Mouse (Mus musculus) erythroblast, embryonic 14.5 days (primary cell): ENCODE data around the gene Car9. TPM values are rescaled to one million over a fixed set of nuclear protein-coding genes. Genes with fewer than 3 reads are reported as not detected.
A peak's percentile ranks its signal among the peaks of the same experiment; 100 is the strongest.

Experiments used
- H3K27me3 ChIP-seq: 2 replicates; pipeline ENCODE4 v1.6.1; 2012; ENCODE audit warnings: inconsistent platforms; ENCODE audit not compliant: control insufficient read depth
- H3K36me3 ChIP-seq: 2 replicates; pipeline ENCODE4 v1.6.1; 2012; ENCODE audit warnings: mild to moderate bottlenecking, inconsistent platforms; ENCODE audit not compliant: control insufficient read depth
- H3K4me1 ChIP-seq: 2 replicates; pipeline ENCODE4 v1.6.1; 2012; ENCODE audit warnings: inconsistent platforms; ENCODE audit not compliant: control insufficient read depth
- H3K4me3 ChIP-seq: replicated peaks from 2 replicates; pipeline ENCODE3; 2012; ENCODE audit warnings: moderate library complexity, mild to moderate bottlenecking, inconsistent platforms
- H3K9me3 ChIP-seq: 2 replicates; pipeline ENCODE4 v1.6.1; 2012; ENCODE audit warnings: low read length, inconsistent platforms, mixed read lengths; ENCODE audit not compliant: control insufficient read depth
- GATA1 ChIP-seq: IDR thresholded peaks from 2 replicates; pipeline ENCODE4 v1.6.1; 2012; ENCODE audit warnings: low read length, inconsistent platforms, mixed read lengths
- TAL1 ChIP-seq: IDR thresholded peaks from 3 replicates; pipeline ENCODE4 v1.6.1; 2012; ENCODE audit warnings: low read length, inconsistent platforms, mixed read lengths
- polyA plus RNA-seq: library from polyadenylated mRNA; stranded (reverse); fragments of >175 nt; gene quantifications from 2 replicates; pipeline ENCODE4 v1.2.3, GENCODE M21; 2012

The Car9 gene
- polyA plus RNA-seq, 1 experiment: not detected

DNA sequence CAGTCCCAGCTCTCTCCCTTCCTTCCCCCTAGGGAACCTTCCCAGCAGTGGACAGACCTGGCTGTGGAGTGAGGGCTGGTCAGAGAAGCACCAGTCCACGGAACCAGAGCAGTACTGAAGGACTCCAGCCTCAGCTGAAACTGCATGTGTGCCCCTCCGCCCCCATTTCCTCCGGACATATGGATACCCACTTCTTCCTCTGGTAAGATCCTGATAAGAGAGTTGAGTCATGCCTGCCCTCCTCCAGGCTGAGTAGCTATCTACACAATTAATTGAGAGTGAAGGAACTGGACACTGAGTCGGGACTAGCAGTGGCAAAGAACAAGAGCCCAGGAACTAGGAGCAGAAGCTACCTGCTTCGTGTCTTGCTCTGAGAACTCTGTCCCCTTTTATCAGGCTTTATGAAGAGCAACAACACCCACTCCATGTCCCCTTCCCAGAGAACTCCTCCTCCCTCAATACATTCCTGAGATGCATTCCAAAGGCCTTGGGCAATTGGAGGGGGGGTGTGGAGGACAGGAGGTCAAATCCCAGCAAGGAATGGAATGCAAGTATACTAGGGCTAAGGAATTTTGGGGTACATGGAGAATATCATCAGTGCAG, 51.4 kb downstream of the Car9 start:
- Histone ChIP-seq H3K9me3 (peaks cover 3% of the 10 kb centered on the region; the same call in 1 of the 2 replicates), H3K36me3 (peaks cover 76% of the 10 kb centered on the region), H3K27me3 (no peaks in the 10 kb centered on the region), H3K4me3 (peak overlapping the region; percentile 82), H3K4me1 (peaks cover 48% of the 10 kb centered on the region)
- TF ChIP-seq GATA1 (no peak), TAL1 (no peak)

DNA sequence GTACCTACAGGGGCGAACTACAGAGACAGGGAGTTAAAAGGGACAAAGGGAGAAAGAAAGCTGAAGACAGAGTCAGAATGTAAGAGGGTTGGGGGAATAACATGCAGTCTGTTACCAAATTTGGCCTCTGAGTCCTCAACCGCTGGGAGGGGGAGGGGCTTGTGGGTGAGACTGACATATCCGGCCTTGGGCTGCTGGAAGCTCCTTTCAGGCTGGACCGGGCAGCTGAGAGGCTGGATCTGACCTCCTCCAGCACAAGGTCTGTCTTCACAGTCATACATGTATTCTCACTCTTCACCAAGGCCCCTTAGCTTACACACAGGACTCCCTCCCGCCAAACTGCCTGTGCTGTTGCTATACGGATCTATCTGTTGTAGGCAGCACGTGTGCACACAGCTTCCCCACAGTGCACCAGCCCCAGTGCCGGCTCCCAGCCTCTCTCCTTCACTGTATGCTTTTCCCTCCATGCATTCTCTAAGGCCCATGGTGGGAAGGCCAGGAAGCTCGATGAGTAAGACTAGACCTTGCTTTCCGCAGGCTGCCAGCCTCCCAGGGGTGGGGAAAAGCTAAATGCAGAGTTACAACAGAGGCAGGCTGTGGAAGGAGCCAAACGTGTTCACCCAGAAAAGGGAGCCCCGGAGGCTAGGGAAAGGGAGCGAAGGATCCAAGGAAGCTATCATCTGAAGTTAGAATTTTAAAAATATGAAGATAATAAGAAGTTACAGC, 52.0 kb downstream of the Car9 start:
- Histone ChIP-seq H3K36me3 (peaks cover 69% of the 10 kb centered on the region), H3K27me3 (no peaks in the 10 kb centered on the region), H3K4me1 (peaks cover 55% of the 10 kb centered on the region), H3K9me3 (no peaks in the 10 kb centered on the region), H3K4me3 (peak overlapping the region; percentile 82)
- no peak for TF ChIP-seq TAL1
- no peak for TF ChIP-seq GATA1

DNA sequence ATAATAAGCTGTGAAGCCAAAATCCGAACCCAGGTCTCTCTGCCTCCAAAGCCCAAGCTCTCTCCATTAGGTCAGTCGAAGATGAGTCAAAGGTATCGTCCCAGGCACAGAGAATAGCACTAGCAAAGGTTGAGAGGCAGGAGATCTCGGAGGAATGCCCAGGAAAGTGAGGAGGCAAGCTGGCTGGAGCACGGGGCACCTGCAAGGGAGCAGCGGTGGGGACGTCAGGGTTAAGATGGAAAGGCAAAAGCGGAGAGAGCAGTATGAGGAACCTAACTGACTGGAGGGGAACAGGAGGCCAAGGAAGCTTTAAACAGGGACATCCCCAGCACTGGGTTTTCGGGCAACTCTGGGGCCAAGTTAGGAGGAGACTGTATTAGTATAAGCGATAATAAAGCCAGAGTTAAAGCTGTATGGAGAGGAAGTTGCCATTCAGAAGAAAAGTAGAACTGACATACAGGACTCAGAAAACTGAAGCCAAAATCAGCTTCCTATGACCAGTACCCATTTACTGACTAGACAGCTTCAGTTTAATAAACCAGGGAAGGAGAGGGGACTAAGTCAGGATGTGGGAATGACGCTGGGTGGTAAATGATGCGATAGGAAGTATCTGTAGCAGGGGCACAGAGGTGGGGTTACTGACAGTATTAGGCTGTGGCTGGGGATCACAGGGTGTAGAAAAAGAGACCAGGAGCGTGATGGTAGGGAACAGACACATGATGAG, 52.9 kb downstream of the Car9 start:
- Histone ChIP-seq H3K4me3 (peak overlapping the region; percentile 82), H3K4me1 (peaks cover 61% of the 10 kb centered on the region), H3K9me3 (no peaks in the 10 kb centered on the region), H3K36me3 (peaks cover 66% of the 10 kb centered on the region), H3K27me3 (no peaks in the 10 kb centered on the region)
- no peak for TF ChIP-seq TAL1
- TF ChIP-seq GATA1: no peak

DNA sequence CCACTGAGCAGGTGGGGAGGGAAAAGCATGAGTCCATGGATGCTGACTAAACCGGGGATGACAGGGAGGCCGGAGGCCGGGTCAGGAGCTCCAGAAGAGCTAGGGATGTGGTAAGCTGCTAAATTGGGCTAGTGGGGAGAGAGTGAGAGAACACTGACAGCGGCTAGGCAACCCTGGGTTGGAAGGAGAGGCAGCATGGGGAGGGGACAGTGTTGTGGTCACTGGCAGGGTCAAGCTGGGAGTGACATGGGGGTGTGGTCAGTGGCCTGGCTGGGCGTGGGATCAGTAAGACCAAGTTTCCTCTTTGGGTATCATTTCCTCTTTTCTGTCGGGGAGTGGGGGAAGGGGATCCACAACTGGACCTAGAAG, 53.5 kb downstream of the Car9 start:
- H3K36me3 ChIP-seq: peaks cover 66% of the 10 kb centered on the region
- TF ChIP-seq TAL1 (no peak), GATA1 (no peak)
- peaks cover 63% of the 10 kb centered on the region for H3K4me1 ChIP-seq

DNA sequence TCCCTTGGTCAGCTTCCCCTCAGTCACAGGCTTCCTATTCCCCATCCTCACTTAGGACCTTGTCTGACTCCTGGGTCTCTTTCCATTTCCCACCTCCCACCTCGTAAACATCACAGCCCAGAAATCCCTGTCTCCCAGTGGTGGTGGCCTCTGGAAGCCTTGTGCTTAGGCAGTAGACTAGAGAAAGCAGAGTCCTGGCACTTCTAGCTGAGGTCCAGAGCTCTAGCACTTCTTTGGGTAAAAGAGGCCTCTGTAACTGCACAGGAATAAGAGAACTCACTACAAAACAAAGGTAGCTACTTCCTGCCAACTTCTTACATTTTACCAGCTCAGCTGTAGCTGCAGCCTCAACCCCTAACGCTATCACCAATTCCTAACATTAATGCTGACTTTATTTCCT, 54.2 kb downstream of the Car9 start:
- TF ChIP-seq GATA1 (no peak), TAL1 (no peak)
- H3K36me3 ChIP-seq: peaks cover 66% of the 10 kb centered on the region
- H3K4me3 ChIP-seq: peak overlapping the region; percentile 82
- H3K27me3 ChIP-seq: no peaks in the 10 kb centered on the region
- no peaks in the 10 kb centered on the region for H3K9me3 ChIP-seq
- H3K4me1 ChIP-seq: peaks cover 63% of the 10 kb centered on the region

More for the DNA sequence above, 53.5 kb downstream of the Car9 start:
- Histone ChIP-seq H3K4me3 (peak overlapping the region; percentile 82), H3K9me3 (no peaks in the 10 kb centered on the region), H3K27me3 (no peaks in the 10 kb centered on the region)

DNA sequence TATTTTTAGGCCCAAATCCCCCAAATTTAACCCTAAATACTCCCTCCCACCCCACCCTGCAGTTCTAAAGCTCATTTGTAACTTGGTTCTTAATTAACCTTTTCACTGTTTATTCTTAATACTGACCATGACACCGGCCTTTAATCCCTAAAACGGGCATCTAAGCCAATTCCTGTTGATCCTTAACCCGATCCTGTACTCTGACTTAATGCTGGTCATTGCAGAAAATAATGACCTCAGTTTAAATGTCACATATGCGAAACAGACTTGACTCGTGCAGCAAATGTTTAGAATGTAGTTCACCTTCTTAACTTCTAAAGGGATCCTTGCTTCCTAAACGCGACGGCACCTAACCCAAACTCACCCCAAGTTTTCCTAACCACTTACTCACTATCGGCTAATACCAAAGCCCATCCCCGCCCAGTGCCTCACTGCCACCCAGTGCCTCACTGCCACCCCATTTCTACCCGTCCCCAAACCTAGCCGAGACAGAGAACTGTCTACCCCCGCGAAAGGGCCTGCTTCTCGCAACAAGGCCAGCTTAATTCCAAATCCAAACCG, 54.8 kb downstream of the Car9 start:
- Histone ChIP-seq H3K4me3 (peak overlapping the region; percentile 82), H3K27me3 (no peaks in the 10 kb centered on the region), H3K9me3 (no peaks in the 10 kb centered on the region), H3K4me1 (peaks cover 63% of the 10 kb centered on the region), H3K36me3 (peaks cover 66% of the 10 kb centered on the region)
- TF ChIP-seq GATA1: no peak
- TF ChIP-seq TAL1: no peak

DNA sequence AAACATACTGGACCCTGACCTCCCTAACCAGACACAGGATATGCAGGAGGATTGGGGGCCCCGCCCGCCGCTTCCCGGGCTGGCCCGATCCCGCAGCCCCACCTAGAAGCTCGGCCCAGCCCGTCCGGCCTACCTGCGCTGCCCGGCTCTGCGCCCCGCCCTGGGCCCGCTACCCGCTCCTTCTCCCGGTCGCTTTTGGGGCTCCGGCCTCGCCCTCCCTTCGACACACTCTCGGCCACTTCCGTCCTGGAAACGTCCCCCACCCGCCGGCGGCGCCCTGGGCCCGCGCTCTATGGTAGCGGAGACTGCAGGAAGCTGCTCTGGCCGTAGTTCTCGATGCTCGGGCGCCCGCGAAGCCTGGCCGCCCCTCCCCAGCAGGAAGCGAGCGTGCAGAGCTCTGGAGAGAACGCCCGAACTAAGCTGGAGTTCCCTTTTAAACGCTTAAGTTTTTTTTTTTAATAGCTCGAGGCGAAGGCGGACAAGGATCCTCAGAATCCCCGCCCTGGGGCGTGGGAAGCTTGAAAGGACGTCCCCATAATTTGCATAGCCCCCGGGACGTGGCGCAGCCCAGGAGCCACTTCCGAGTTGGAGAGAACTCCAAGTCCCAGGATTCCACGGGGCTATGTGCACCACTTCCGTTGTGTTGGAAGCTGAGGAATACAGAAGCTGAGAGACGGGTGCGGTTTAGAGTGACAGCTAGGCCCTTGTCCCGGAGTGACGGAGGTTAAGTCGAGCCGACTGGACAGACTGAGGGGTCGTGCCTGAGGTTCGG, 55.4 kb downstream of the Car9 start, which contains the start of the genes Creb3 and Tln1:
TSS of gene Creb3 (plus strand) at position 336 of the 772 bp plus-strand sequence.
TSS of gene Tln1 (minus strand) at position 695 of the 772 bp plus-strand sequence.
- Histone ChIP-seq H3K36me3 (peaks cover 66% of the 10 kb centered on the region), H3K9me3 (no peaks in the 10 kb centered on the region), H3K4me1 (peaks cover 61% of the 10 kb centered on the region), H3K27me3 (no peaks in the 10 kb centered on the region), H3K4me3 (peak within 1 kb of the TSS; percentile 82)
- TF ChIP-seq TAL1 (no peak), GATA1 (no peak)

DNA sequence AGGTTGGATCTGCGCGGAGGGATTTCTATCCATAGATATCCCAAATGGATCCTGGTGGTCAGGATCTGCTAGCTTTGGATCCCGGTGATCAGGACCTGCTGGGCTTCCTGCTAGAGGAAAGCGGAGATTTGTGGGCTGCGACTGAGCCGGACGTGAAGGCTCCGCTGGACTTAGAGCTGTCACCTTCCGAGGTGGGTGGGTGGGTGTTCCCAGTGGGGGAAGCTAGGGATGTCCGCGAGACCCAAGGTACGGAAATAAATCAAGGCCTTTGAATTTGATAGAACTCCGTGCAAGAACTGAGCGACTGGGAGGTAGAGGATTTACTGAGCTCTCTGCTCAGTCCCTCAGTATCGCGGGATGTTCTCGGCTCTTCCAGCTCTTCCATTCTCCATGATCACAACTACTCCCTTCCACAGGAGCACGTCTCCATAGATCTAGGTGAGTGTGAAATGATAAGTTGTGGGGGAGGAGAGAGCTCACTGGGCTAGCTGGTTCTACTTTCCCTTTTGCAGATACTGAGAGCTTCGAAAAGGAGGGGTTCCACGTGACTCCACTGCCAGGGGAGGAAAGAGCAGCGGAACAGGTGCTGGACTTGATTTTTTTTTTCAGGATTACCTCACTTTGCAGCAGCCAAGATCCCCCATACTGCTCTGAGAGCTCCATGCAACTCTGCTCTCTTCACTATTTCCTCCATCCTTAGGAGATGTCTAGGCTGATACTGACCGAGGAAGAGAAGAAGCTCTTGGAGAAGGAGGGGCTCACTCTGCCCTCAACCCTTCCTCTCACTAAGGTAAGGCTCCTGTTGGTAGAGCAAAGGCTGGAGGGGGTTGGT, 56.2 kb downstream of the Car9 start:
- TF ChIP-seq GATA1 (no peak), TAL1 (no peak)
- Histone ChIP-seq H3K4me3 (peak overlapping the region; percentile 82), H3K27me3 (no peaks in the 10 kb centered on the region), H3K9me3 (no peaks in the 10 kb centered on the region), H3K4me1 (peaks cover 53% of the 10 kb centered on the region), H3K36me3 (peaks cover 66% of the 10 kb centered on the region)

Other genes with a start within 250 kb of the Car9 start
- not detected in 2 replicates for gene Atp8b5, start 239.8 kb upstream of the Car9 start, polyA plus RNA-seq
- 0.03 TPM in 1 of 2 replicates, not detected in the other for gene Rusc2, start 125.0 kb upstream of the Car9 start, polyA plus RNA-seq
- 0.05 and 0.10 TPM in 2 replicates for gene Fam166b, start 77.8 kb upstream of the Car9 start, polyA plus RNA-seq
- 1.6 and 1.9 TPM in 2 replicates for gene Tesk1, start 65.0 kb upstream of the Car9 start, polyA plus RNA-seq
- 0.09 TPM in 1 of 2 replicates, not detected in the other for gene Cd72, start 52.3 kb upstream of the Car9 start, polyA plus RNA-seq
- not detected in 2 replicates for gene Sit1, start 23.2 kb upstream of the Car9 start, polyA plus RNA-seq
- gene Ccdc107, start 14.1 kb upstream of the Car9 start, polyA plus RNA-seq: 10.5 and 12.4 TPM in 2 replicates
- gene Arhgef39, start 7.3 kb upstream of the Car9 start, polyA plus RNA-seq: 9.4 and 10.5 TPM in 2 replicates
- 0.13 TPM in 1 of 2 replicates, not detected in the other for gene Tpm2, start 16.8 kb downstream of the Car9 start, polyA plus RNA-seq
- gene Creb3, start 55.4 kb downstream of the Car9 start, polyA plus RNA-seq: 0.10 and 0.20 TPM in 2 replicates
- 17.6 and 19.2 TPM in 2 replicates for gene Tln1, start 55.7 kb downstream of the Car9 start, polyA plus RNA-seq
- gene Rgp1, start 71.7 kb downstream of the Car9 start, polyA plus RNA-seq: 3.5 and 7.2 TPM in 2 replicates
- 0.70 and 1.1 TPM in 2 replicates for gene Gba2, start 71.9 kb downstream of the Car9 start, polyA plus RNA-seq
- gene Msmp, start 77.5 kb downstream of the Car9 start, polyA plus RNA-seq: not detected in 2 replicates
- 0.15 TPM in 1 of 2 replicates, not detected in the other for gene Npr2, start 125.0 kb downstream of the Car9 start, polyA plus RNA-seq
- not detected in 2 replicates for gene Spag8, start 146.6 kb downstream of the Car9 start, polyA plus RNA-seq
- 3.9 and 4.6 TPM in 2 replicates for gene Hint2, start 149.5 kb downstream of the Car9 start, polyA plus RNA-seq
- 0.03 and 0.11 TPM in 2 replicates for gene Tmem8b, start 162.0 kb downstream of the Car9 start, polyA plus RNA-seq
- 0.03 and 0.04 TPM in 2 replicates for gene Fam221b, start 162.2 kb downstream of the Car9 start, polyA plus RNA-seq
- gene Olfr70, start 193.8 kb downstream of the Car9 start, polyA plus RNA-seq: not detected in 2 replicates
- gene Olfr71, start 203.3 kb downstream of the Car9 start, polyA plus RNA-seq: not detected in 2 replicates
- not detected in 2 replicates for gene Hrct1, start 220.2 kb downstream of the Car9 start, polyA plus RNA-seq
- gene Spaar, start 223.1 kb downstream of the Car9 start, polyA plus RNA-seq: not detected in 2 replicates